Mouse (Mus musculus): ENCODE results near the gene Nppc.
A peak's percentile ranks its signal among the peaks of the same experiment; 100 is the strongest.

GRCm38 (mm10) chr1:86618454-86619125, 51.8 kb downstream of the Nppc start:
- TF ChIP-seq CTCF (conservative IDR thresholded peaks at IDR 0.05; ENCODE audit: insufficient read depth, insufficient read length, low read depth, low read length): peak; percentile 43
- TF ChIP-seq POLR2A (IDR thresholded peaks at IDR 0.05; ENCODE audit: low read depth, low read length): no peak
